Mouse (Mus musculus): ENCODE measurements around the gene Ndufb5. TPM values are rescaled to one million over a fixed set of nuclear protein-coding genes. Genes with fewer than 3 reads are reported as not detected.

The Ndufb5 gene
- polyA plus RNA-seq, 1 experiment from 2014 or later, result 176 TPM

Other genes with a start within 250 kb of the Ndufb5 start
- not detected in 2 replicates for gene Kcnmb3, start 244.8 kb upstream of the Ndufb5 start, polyA plus RNA-seq (2016; fragmentation: Nextera tagmentation; extraction: Ambion mirVana)
- gene Zfp639, start 226.7 kb upstream of the Ndufb5 start, polyA plus RNA-seq (2016; fragmentation: Nextera tagmentation; extraction: Ambion mirVana), result 29.8 and 31.8 TPM in 2 replicates
- gene Mfn1, start 207.5 kb upstream of the Ndufb5 start, polyA plus RNA-seq (2016; fragmentation: Nextera tagmentation; extraction: Ambion mirVana), result 28.0 and 33.4 TPM in 2 replicates
- gene Gnb4, start 120.4 kb upstream of the Ndufb5 start, polyA plus RNA-seq (2016; fragmentation: Nextera tagmentation; extraction: Ambion mirVana), result 12.4 and 14.4 TPM in 2 replicates
- gene Actl6a, start 30.7 kb upstream of the Ndufb5 start, polyA plus RNA-seq (2016; fragmentation: Nextera tagmentation; extraction: Ambion mirVana), result 127 and 132 TPM in 2 replicates
- 29.6 and 30.1 TPM in 2 replicates for gene Mrpl47, start 615 bp downstream of the Ndufb5 start, polyA plus RNA-seq (2016; fragmentation: Nextera tagmentation; extraction: Ambion mirVana)
- gene Usp13, start 80.6 kb downstream of the Ndufb5 start, polyA plus RNA-seq (2016; fragmentation: Nextera tagmentation; extraction: Ambion mirVana), result 0.66 and 0.74 TPM in 2 replicates